ENCODE assay signal across 8 mouse cellular contexts in the genomic region with DNA sequence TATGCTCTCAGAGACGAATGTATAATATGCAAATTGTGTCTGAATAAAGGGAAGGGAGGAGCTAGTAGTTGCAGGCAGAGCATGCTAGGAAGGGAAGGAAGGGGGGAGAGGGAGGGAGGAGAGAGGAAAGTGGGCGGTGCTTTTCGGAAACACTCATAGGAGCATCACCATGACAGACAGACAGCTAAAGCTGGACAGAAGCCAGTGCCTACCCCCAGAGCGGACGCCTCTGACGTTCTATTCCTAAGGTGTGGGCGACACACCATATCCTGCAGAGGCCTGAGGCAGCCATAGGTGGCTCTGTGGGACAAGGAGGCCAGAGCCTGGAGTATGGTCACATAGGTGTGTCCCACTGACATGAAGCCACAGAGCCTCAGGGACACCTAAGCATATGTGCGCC. TPM values are rescaled to one million over a fixed set of nuclear protein-coding genes. Genes with fewer than 3 reads are reported as not detected.
DNase-seq lines count a peak whose midpoint lies in the region; ATAC-seq and TF ChIP-seq lines count a peak whose summit lies in the region.
"Had no signal": no experiment of that assay in that cellular context is flagged by ENCODE, and none has a peak within 500 bp of the region (broad histone marks: within the 10 kb centered on the region; RNA-seq: fewer than 3 reads in every experiment).

No protein-coding gene starts in this region.

- H3K4me1 ChIP-seq in heart, embryonic 13.5 days = peaks cover 36% of the 10 kb centered on the region
- peaks cover 17% of the 10 kb centered on the region for H3K4me1 ChIP-seq in lung, adult 2 months (ENCODE audit: control insufficient read depth, insufficient read depth, low read length)
- H3K4me1 ChIP-seq in lung, embryonic 15.5 days = peaks cover 32% of the 10 kb centered on the region

- DNase-seq in heart, postnatal 25 days (ENCODE audit: low spot score) = no peak
- DNase-seq in lung, adult 18-20 months = peak; percentile 40 to 56
- DNase-seq in lung, adult 2 months = no peak
- DNase-seq in retina, embryonic 14.5 days (ENCODE audit: low spot score) = no peak
- DNase-seq in embryo, embryonic 11 days = no peak

- 51% methylated on average over 8 of the region's 8 CpGs for WGBS in heart, embryonic 13.5 days
- WGBS in lung, adult 2 months = 37% methylated on average over 8 of the region's 8 CpGs
- 47% methylated on average over 8 of the region's 8 CpGs for WGBS in lung, embryonic 15.5 days

- ATAC-seq in heart, embryonic 13.5 days (ENCODE audit: extremely low read depth, insufficient number of reproducible peaks, low FRiP score, low TSS enrichment) = no peak
- ATAC-seq in lung, embryonic 15.5 days (ENCODE audit: borderline replicate concordance, extremely low read depth, low FRiP score, low TSS enrichment) = no peak
- ATAC-seq: midbrain, embryonic 13.5 days had no signal

- intact Hi-C loops in heart, postnatal 25 days (cut with DNase I) = no loop called here

- no peak overlapping the region for H3K9ac ChIP-seq in heart, embryonic 13.5 days
- no peak overlapping the region for H3K9ac ChIP-seq in lung, embryonic 15.5 days
- H3K9ac ChIP-seq: midbrain, embryonic 13.5 days had no signal

- H3K27me3 ChIP-seq in heart, embryonic 13.5 days (replicated peaks) = peaks cover 3% of the 10 kb centered on the region
- H3K27me3 ChIP-seq in lung, embryonic 15.5 days = no peaks in the 10 kb centered on the region
- H3K27me3 ChIP-seq: midbrain, embryonic 13.5 days had no signal

- no peak overlapping the region for H3K4me2 ChIP-seq in heart, embryonic 13.5 days
- H3K4me2 ChIP-seq in lung, embryonic 15.5 days = 0 out of 2 replicates have a peak overlapping the region, but pooled peaks have one; percentile 31
- H3K4me2 ChIP-seq: midbrain, embryonic 13.5 days had no signal

- no peaks in the 10 kb centered on the region for H3K9me3 ChIP-seq in heart, embryonic 13.5 days
- H3K9me3 ChIP-seq in lung, embryonic 15.5 days = no peaks in the 10 kb centered on the region
- H3K9me3 ChIP-seq: midbrain, embryonic 13.5 days had no signal

- no peak for TF ChIP-seq CTCF in lung, adult 2 months (IDR thresholded peaks at IDR 0.05; ENCODE audit: insufficient read depth, low read length)

- H3K36me3 ChIP-seq in heart, embryonic 13.5 days = no peaks in the 10 kb centered on the region
- H3K36me3 ChIP-seq in lung, embryonic 15.5 days = no peaks in the 10 kb centered on the region
- H3K36me3 ChIP-seq: midbrain, embryonic 13.5 days had no signal

- TF ChIP-seq POLR2A in lung, adult 2 months (IDR thresholded peaks at IDR 0.05; ENCODE audit: borderline replicate concordance, extremely low read depth, low read depth, low read length) = no peak

- no peak overlapping the region for H3K4me3 ChIP-seq in heart, embryonic 13.5 days
- no peak overlapping the region for H3K4me3 ChIP-seq in lung, adult 2 months (replicated peaks; ENCODE audit: extremely low read depth, low read depth, low read length)
- H3K4me3 ChIP-seq in lung, embryonic 15.5 days = no peak overlapping the region
- H3K4me3 ChIP-seq: midbrain, embryonic 13.5 days had no signal

- H3K27ac ChIP-seq in heart, embryonic 13.5 days (replicated peaks) = peak overlapping the region; percentile 81; the same call in 1 of the 2 replicates
- H3K27ac ChIP-seq in lung, embryonic 15.5 days = peak overlapping the region; percentile 88; the same call in 1 of the 2 replicates

RNA-seq across cellular contexts. Expression of gene Aatk, which starts 6.5 kb away (rescaled TPM):
- 0.33 and 0.55 TPM in 2 replicates for polyA plus RNA-seq in heart, embryonic 13.5 days (2015; fragmentation: Nextera tagmentation; extraction: Ambion mirVana)
- total RNA-seq in heart, postnatal 25 days (2021) = 1 to 10 TPM; 4.3 to 4.7 TPM
- polyA plus RNA-seq in lung, adult 2 months (2012; rRNA removed) = 28.9 and 38.7 TPM in 2 replicates
- polyA plus RNA-seq in lung, embryonic 15.5 days (2015; fragmentation: Nextera tagmentation; extraction: Ambion mirVana) = 2.1 and 3.3 TPM in 2 replicates

RNA-seq across cellular contexts. Expression of gene Cep131, which starts 46.2 kb away (rescaled TPM):
- 13.4 and 13.8 TPM in 2 replicates for polyA plus RNA-seq in heart, embryonic 13.5 days (2015; fragmentation: Nextera tagmentation; extraction: Ambion mirVana)
- total RNA-seq in heart, postnatal 25 days (2021) = 1 to 10 TPM; 9.3 to 9.7 TPM
- polyA plus RNA-seq in lung, adult 2 months (2012; rRNA removed) = 8.5 and 9.2 TPM in 2 replicates
- polyA plus RNA-seq in lung, embryonic 15.5 days (2015; fragmentation: Nextera tagmentation; extraction: Ambion mirVana) = 22.0 and 28.8 TPM in 2 replicates

RNA-seq across cellular contexts. Expression of gene Tepsin, which starts 58.1 kb away (rescaled TPM):
- polyA plus RNA-seq in heart, embryonic 13.5 days (2015; fragmentation: Nextera tagmentation; extraction: Ambion mirVana) = 13.0 and 13.5 TPM in 2 replicates
- total RNA-seq in heart, postnatal 25 days (2021) = 1 to 10 TPM; 7.4 to 8.2 TPM
- 29.7 and 32.3 TPM in 2 replicates for polyA plus RNA-seq in lung, adult 2 months (2012; rRNA removed)
- 12.2 and 14.2 TPM in 2 replicates for polyA plus RNA-seq in lung, embryonic 15.5 days (2015; fragmentation: Nextera tagmentation; extraction: Ambion mirVana)

RNA-seq across cellular contexts. Expression of gene Ndufaf8, which starts 58.3 kb away (rescaled TPM):
- polyA plus RNA-seq in heart, embryonic 13.5 days (2015; fragmentation: Nextera tagmentation; extraction: Ambion mirVana) = 81.1 and 95.7 TPM in 2 replicates
- total RNA-seq in heart, postnatal 25 days (2021) = 10 to 100 TPM; 67.1 to 69.7 TPM
- polyA plus RNA-seq in lung, adult 2 months (2012; rRNA removed) = 41.3 and 54.8 TPM in 2 replicates
- polyA plus RNA-seq in lung, embryonic 15.5 days (2015; fragmentation: Nextera tagmentation; extraction: Ambion mirVana) = 68.0 and 75.9 TPM in 2 replicates

Comparison
In these comparisons a context has a peak if more than half of its experiments do, and no peak if none do; other contexts are left out.
1. DNase-seq: peak in lung, adult 18-20 months (2 of 2); none in heart, postnatal 25 days (single experiment), lung, adult 2 months (single experiment), retina, embryonic 14.5 days (single experiment) and embryo, embryonic 11 days (single experiment).